Mouse (Mus musculus) Patski (cell line): Measurements from ENCODE around the gene Farp1. TPM values are rescaled to one million over a fixed set of nuclear protein-coding genes. Genes with fewer than 3 reads are reported as not detected.

Experiments used
- ATAC-seq: fragments of 100-300 bp; one replicate; pipeline ENCODE4 v1.8.0; 2021
- CTCF ChIA-PET: fragments of 350-600 bp; sonication (Branson Sonifier 250); formaldehyde crosslinking; loops from one replicate; lab custom pipeline; 2022; ENCODE audit warnings: inconsistent platforms; lab: Charles Lee
- POLR2A ChIA-PET: fragments of 350-600 bp; sonication (Branson Sonifier 250); formaldehyde crosslinking; loops from one replicate; lab custom pipeline; 2022; ENCODE audit warnings: antibody characterized with exemption, inconsistent platforms; lab: Charles Lee
- DNase-seq: peaks from one replicate; pipeline ENCODE4 v3.0.0-alpha.2; 2011; ENCODE audit warnings: low read depth, low spot score
- H3K27me3 ChIP-seq: fragments of 371-371 bp; one replicate; pipeline ENCODE4 v1.5.1; 2021
- CTCF ChIP-seq: fragments of 100-300 bp; IDR thresholded peaks from one replicate; pipeline ENCODE4 v1.5.1; 2021
- in situ Hi-C: fragments of 300-500 bp; cut with MboI; formaldehyde crosslinking; loops from 3 replicates; pipeline ENCODE4 v1.11.1; 2018; ENCODE audit warnings: low pct_unique_long_range_greater_than_20kb, mixed read lengths
- polyA plus RNA-seq: library from polyadenylated mRNA; unstranded; gene quantifications from one replicate; pipeline ENCODE4 v1.2.3, GENCODE M21; 2021

Gene Farp1
- polyA plus RNA-seq, 1 experiment from 2014 or later: 96.8 TPM

- in situ Hi-C loops: loop anchor here (10.0 kb wide), 1 partner anchor 158 kb away; the partner anchor contains the start of gene Farp1
- H3K27me3 ChIP-seq: no peaks in the 10 kb centered on the region
- ChIA-PET POLR2A (interaction anchor here (1.3 kb wide), 1 partner anchor 10 kb away, joined by 6 read pairs; no protein-coding TSS in a partner anchor), CTCF (no interaction called here)
- no peak for TF ChIP-seq CTCF
- ATAC-seq (no peak), DNase-seq (no peak)
Measured at GRCm38 (mm10) chr14:121192394-121192793, 157.4 kb downstream of the Farp1 start.

DNA sequence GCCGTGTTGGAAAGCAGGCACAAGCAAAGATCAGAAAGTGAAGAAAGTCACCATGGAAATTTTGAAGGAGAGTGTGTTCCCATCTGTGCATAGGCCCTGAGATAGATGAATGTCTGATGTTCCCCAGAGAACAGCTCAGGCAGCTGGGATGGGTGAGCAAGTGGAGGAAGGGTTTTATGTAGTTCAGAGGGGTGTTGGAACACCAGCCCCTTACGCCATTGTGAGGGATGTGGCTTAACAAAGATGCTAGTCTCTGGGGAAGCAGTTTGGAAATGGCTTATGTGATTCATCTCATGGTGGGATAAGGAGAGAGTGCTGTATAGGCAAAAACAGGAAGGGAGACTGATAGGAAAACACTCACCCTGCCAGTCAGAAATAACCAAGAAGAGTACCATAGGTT is 159.0 kb downstream of the Farp1 start:
- no peak for TF ChIP-seq CTCF
- H3K27me3 ChIP-seq: no peaks in the 10 kb centered on the region
- ChIA-PET POLR2A (interaction anchor here (0.6 kb wide), 1 partner anchor 20 kb away, joined by 4 read pairs; no protein-coding TSS in a partner anchor), CTCF (no interaction called here)
- no peak for DNase-seq
- ATAC-seq: no peak
- in situ Hi-C loops: loop anchor here (10.0 kb wide), 1 partner anchor 159 kb away; the partner anchor contains the start of gene Farp1

- no peak for ATAC-seq
- POLR2A ChIA-PET: no interaction called here
- no peaks in the 10 kb centered on the region for H3K27me3 ChIP-seq
- no peak for DNase-seq
- TF ChIP-seq CTCF: no peak
- CTCF ChIA-PET: no interaction called here
- in situ Hi-C loops: loop anchor here (10.0 kb wide), 1 partner anchor 164 kb away; the partner anchor contains the start of gene Farp1
Measured at GRCm38 (mm10) chr14:121198915-121199572, 164.0 kb downstream of the Farp1 start.

- CTCF ChIA-PET: interaction anchor here (0.9 kb wide), 1 partner anchor 13 kb away, joined by 3 read pairs; no protein-coding TSS in a partner anchor
- TF ChIP-seq CTCF: no peak
- ATAC-seq (no peak), DNase-seq (no peak)
- in situ Hi-C loops: loop anchor here (10.0 kb wide), 1 partner anchor 165 kb away; the partner anchor contains the start of gene Farp1
- no peaks in the 10 kb centered on the region for H3K27me3 ChIP-seq
- POLR2A ChIA-PET: no interaction called here
Measured at GRCm38 (mm10) chr14:121199789-121200188, 164.8 kb downstream of the Farp1 start.

DNA sequence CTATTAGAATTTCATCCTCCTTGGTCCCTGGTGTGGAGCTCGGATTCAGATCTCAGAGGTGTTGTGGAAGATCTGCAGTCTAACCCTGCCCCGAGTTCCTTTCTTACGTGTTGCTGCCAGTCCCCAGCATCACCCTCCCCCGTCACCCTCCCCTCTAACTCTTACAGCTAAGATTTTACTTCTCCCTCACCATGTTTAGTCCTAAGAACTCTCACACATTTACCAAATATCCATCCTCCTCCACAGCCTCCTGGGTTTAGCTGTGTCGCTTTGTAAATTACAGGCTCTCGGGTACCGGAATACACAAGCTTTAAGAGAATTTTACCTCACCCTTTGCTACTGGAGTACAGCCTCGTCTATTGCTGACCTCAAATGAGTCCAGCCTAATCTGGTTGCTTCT is 165.4 kb downstream of the Farp1 start:
- ChIA-PET POLR2A (no interaction called here), CTCF (interaction anchor here (0.9 kb wide), 1 partner anchor 13 kb away, joined by 3 read pairs; no protein-coding TSS in a partner anchor)
- no peaks in the 10 kb centered on the region for H3K27me3 ChIP-seq
- no peak for ATAC-seq
- DNase-seq: no peak
- TF ChIP-seq CTCF: no peak
- in situ Hi-C loops: no loop called here

DNA sequence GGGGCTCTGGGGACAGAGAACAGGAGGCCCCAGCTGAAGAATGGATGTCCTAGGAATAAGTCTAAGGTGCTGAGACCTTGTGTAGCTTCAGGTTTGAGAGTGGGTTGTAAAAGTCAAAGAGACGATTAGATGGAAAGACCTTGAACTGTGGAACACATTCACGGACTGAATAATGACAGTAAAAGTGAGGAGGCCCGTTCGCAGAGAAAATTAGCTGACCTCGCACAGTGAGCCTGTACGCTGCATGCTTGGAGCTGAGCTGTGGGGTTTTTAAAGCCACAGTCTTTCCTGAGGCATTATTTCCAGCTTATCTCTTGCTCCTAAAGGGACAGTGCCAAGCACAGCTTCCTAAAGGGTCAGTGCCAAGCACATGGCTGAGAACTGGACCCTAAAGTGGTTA is 166.2 kb downstream of the Farp1 start:
- ChIA-PET CTCF (no interaction called here), POLR2A (no interaction called here)
- DNase-seq: no peak
- no peak for ATAC-seq
- H3K27me3 ChIP-seq: no peaks in the 10 kb centered on the region
- TF ChIP-seq CTCF: no peak
- in situ Hi-C loops: no loop called here

DNA sequence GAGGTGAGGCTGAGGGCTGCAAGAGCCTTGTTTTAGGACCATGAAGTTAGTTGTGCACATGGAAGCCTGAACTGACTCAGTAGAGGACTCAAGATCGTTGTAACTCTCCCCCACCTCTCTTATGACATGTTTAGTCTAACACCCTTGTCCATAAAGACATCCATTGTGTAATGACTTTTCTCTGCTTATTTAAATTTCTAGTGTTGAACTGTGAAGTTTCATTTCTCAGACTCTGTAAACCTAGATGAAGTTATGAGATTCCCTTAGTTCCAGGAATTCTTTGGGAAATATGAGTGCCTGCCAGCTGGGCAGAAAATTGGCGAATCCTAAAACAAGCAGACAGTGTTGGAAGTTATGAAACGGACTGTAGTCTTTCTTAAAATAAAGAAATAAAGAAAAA is 170.5 kb downstream of the Farp1 start:
- ATAC-seq: no peak
- POLR2A ChIA-PET: no interaction called here
- DNase-seq: no peak
- H3K27me3 ChIP-seq: no peaks in the 10 kb centered on the region
- in situ Hi-C loops: no loop called here
- CTCF ChIA-PET: no interaction called here
- TF ChIP-seq CTCF: no peak

- H3K27me3 ChIP-seq: no peaks in the 10 kb centered on the region
- no peak for TF ChIP-seq CTCF
- DNase-seq (no peak), ATAC-seq (no peak)
- in situ Hi-C loops: no loop called here
- CTCF ChIA-PET: no interaction called here
- POLR2A ChIA-PET: no interaction called here
Measured at GRCm38 (mm10) chr14:121207441-121208158, 172.6 kb downstream of the Farp1 start.

- no peak for DNase-seq
- no peaks in the 10 kb centered on the region for H3K27me3 ChIP-seq
- no peak for TF ChIP-seq CTCF
- no peak for ATAC-seq
- CTCF ChIA-PET: no interaction called here
- in situ Hi-C loops: no loop called here
- POLR2A ChIA-PET: no interaction called here
Measured at GRCm38 (mm10) chr14:121208159-121208515, 173.1 kb downstream of the Farp1 start.

DNA sequence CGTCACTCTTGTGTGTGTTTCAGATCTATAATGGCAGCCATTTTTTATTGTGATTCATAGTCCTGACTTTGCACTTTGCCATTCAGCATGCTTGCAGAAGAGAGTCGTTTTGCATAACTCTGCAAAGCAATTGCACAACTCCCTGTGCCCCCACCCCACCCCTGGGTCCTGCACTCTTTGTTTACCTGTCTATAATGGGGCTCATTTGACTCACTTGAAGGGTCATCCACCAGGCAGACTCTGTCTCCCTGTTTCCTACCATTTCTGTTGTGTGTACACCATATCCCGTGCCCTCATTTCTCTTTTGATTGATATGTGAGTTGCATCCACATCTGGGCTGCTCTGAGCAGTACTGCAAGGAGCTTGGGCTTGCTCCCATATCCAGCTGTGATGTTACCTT is 175.3 kb downstream of the Farp1 start:
- in situ Hi-C loops: no loop called here
- CTCF ChIA-PET: interaction anchor here (1.4 kb wide), 1 partner anchor 29 kb away, joined by 3 read pairs; no protein-coding TSS in a partner anchor
- H3K27me3 ChIP-seq: no peaks in the 10 kb centered on the region
- DNase-seq (no peak), ATAC-seq (no peak)
- POLR2A ChIA-PET: no interaction called here
- TF ChIP-seq CTCF: no peak

GRCm38 (mm10) chr14:121213650-121214049 is 178.7 kb downstream of the Farp1 start:
- POLR2A ChIA-PET: interaction anchor here (0.7 to 1.6 kb wide), 3 partner anchors 20 to 178 kb away, joined by 3 to 4 read pairs (median 4); partner anchors contain the start of gene Farp1
- no peak for TF ChIP-seq CTCF
- in situ Hi-C loops: no loop called here
- CTCF ChIA-PET: interaction anchor here (1.4 kb wide), 1 partner anchor 13 kb away, joined by 3 read pairs; no protein-coding TSS in a partner anchor
- no peaks in the 10 kb centered on the region for H3K27me3 ChIP-seq
- ATAC-seq: no peak
- DNase-seq: no peak
